Mouse (Mus musculus) gonadal fat pad, adult 2 months (tissue): ENCODE data around the gene Cacnb4. TPM values are rescaled to one million over a fixed set of nuclear protein-coding genes. Genes with fewer than 3 reads are reported as not detected.
A peak's percentile ranks its signal among the peaks of the same experiment; 100 is the strongest.

Experiments
- DNase-seq: peaks from one replicate; pipeline ENCODE4 v3.0.0-alpha.2; 2012; ENCODE audit warnings: low read depth
- polyA plus RNA-seq: library from polyadenylated mRNA; depleted of rRNA; stranded (reverse); fragments of >200 nt; gene quantifications from 2 replicates; pipeline ENCODE4 v1.2.3, GENCODE M21; 2012

Cacnb4 gene
- polyA plus RNA-seq, 1 experiment: 0.77 TPM

GRCm38 (mm10) chr2:52567421-52567820 lies 109.2 kb downstream of the Cacnb4 start:
- DNase-seq: no peak

DNA sequence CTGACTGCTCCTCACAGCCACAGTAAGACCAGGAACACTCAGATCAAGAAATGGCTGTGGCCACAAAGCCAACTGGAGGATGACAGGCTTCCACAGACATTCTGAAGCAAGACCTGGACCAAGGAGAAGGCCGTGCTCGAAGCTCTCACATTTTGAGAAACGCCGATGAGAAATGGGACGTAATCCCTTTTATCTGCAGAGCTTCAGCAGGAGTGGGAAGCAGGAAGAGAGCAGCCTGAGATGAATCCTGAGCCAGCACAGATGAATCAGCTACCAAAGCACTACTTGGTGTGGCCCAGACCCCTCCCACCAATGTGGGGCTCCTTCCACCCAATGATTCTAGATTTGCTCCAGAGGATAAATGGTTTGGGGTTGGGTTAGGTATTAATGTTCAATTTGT lies 113.4 kb downstream of the Cacnb4 start:
- DNase-seq: no peak

DNA sequence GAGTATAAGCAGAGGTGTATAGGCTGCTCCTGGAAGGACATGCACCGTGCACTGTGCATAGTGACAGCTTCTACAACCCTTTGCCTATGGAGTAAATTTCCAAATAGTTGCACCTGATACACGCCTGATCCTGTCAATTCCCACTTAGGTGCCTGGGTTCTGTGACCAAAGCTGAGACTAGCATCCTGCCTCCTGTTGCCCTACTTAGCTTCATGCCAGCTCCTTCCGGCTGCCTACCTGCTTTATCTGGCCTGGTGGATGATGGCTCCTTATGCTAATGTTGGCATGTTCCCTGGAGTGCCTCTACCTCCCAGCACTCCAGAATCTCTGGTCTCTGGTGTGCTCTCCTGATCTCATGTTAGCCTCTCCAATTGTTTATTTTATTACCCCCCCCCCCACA lies 114.3 kb downstream of the Cacnb4 start:
- no peak for DNase-seq

DNA sequence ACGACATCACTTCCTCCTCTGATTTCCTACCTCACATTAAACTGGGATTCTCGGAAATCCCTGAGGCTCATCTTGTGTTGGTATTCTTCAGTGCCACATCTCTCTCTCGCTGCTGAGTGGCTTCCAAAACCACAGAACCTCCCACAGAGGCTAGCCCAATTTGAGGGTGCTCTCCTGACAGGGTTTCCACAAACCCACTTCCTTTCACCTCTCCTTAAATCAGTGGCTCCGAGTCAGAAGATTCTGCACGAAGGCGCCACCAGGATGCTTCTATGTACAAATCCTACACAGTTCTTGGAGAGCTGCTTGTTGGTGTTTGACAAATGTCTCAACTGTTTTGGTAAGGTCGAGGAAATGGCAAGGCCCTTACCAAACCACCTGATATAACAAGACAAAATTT lies 115.5 kb downstream of the Cacnb4 start:
- DNase-seq: no peak

DNA sequence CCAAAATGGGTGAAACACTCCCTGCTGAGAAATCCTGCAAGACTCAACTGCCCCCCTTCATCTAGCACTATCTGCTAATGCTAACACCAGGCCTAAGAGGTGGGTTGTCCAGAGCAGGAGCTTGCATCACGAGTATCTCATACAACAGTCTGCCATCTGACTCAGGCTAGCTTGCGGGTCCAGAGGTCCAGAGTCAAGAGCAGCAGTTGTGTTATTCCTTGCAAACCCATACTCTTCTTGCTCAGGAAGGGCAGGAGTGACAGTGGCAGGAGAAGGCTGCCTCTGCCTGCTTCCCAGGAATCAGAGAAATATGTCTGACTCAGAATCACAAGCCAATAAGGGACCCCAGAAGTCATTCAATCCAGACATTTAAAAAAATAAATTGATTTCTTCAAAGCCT lies 116.4 kb downstream of the Cacnb4 start:
- DNase-seq: no peak

DNA sequence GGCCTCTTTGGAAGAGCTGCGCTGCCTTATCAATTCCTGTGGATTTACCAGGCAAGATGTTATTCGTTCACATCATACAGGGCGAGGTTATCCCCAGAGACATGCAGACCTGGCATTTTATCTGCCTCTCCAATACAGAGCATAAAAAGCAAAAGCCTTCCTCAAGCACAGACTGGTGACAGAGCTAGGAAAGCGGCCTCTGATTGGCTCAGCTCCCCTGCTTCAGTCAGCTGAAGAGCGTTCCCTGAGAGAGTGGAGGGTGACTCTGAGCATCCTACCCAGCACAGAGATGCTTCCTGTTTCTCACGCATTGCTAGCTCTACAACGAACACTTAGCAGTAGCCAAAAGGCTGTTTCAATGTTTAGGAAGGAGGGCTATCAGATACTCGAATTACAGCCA lies 118.2 kb downstream of the Cacnb4 start:
- DNase-seq: no peak

- DNase-seq: no peak
Observed at GRCm38 (mm10) chr2:52557503-52558275, 118.9 kb downstream of the Cacnb4 start.

DNA sequence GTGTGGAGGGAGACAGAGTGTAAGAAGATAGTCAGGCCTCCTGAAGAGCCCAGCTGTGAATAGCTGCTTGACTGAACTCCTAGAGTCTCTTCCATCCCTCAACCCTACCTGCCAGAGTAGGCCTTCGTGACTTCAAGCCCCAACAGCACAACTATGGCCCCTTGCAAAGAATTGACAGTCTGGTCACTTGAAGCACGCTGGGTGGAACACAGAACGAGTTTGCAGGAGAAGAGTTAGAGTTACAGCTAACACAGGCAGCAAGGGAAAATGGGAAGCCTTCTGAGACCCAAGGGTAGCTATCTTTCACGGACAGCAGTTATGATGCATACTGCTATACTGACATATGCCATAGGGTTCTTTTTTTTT lies 119.7 kb downstream of the Cacnb4 start:
- no peak for DNase-seq

DNA sequence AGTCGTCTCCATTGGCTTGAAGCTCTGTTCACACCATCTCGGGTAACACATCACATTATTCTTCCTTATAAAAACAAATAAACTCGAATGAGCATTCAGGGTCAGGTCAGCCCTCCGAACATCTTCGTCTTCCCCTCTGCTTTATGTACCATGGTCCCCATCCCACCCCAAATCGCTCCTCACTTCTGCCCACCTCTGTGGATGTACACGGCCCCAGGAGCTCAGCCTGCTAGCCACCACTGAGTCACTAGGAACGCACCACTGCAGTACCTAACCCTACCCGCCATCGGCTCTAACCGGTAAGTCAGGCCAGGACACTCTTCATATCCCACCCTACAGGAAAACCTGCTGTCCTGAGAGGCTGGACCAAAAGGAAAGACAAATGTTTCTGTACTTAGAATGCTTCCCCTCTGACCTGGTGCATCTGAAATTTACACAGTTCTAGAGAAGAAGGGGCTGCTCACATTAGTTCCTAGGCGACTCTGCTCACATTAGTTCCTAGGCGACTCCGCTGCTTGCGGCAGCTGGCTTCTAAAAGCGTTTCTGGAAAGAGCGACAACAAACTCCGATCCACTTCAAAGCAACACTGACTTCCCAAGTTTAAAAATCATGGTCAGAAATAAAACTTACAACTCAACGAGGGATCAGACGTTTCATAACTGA lies 120.2 kb downstream of the Cacnb4 start:
- DNase-seq: no peak

- no peak for DNase-seq
Observed at GRCm38 (mm10) chr2:52548401-52548800, 128.2 kb downstream of the Cacnb4 start.

- no peak for DNase-seq
Observed at GRCm38 (mm10) chr2:52547331-52547730, 129.3 kb downstream of the Cacnb4 start.

DNA sequence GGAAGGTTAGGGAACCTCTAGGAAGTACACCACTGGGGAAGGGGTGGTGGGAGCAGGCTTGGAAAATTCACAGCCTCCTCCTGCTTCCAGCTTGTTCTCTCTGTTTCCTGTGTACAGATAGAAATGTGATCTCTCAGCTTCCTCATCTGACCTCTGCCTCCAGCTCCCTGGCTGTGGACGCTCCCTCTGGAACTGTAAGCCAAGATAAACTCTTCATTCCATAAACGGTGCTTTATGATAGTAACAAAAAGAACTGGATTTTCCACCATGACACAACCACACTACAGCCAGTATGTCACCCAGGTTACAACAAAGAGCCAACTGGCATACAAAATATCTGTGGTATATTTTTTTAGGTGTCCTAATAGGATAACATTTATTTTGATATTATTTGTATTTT lies 132.1 kb downstream of the Cacnb4 start:
- peak; percentile 46 for DNase-seq

DNA sequence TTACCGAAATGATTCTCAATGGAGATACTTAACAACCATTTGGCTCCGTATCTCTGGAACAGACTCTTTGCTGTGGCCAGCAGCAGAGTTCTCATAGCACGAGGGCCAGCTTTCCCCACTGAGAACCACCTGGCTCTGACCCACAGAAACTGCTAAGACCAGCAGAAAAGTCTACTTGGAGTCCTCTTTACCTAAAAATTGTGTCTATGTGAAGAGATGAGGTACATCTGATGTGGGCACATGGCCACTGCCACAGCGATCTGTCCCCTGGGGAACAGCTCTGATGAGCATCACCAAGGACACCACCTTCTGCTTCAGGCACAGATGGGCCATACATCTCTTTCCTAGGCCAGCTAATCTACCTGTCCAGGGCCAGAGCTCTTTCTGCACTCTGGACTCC lies 135.6 kb downstream of the Cacnb4 start:
- no peak for DNase-seq

GRCm38 (mm10) chr2:52539318-52539717 lies 137.3 kb downstream of the Cacnb4 start:
- no peak for DNase-seq

DNA sequence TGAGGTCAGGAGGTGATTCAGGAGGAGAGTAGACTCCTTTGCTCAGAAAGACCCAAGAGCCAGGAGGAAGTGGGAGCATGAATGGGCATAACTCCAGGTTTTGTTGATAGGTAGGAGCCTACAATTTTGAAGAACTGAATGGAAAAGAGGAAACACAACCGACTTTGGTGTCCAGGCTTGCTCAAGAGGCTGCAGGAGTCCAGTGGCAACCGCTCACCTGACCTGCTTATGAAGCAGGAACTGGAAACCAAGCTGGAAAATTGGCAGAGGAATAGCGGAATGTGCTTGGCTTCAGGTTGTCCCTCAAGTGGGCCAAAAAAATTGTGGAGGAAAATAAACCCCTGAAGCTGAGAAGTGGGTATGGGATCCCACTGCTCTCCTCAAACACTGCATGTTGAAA lies 139.0 kb downstream of the Cacnb4 start:
- DNase-seq: no peak

- no peak for DNase-seq
Observed at GRCm38 (mm10) chr2:52537155-52537554, 139.5 kb downstream of the Cacnb4 start.

DNA sequence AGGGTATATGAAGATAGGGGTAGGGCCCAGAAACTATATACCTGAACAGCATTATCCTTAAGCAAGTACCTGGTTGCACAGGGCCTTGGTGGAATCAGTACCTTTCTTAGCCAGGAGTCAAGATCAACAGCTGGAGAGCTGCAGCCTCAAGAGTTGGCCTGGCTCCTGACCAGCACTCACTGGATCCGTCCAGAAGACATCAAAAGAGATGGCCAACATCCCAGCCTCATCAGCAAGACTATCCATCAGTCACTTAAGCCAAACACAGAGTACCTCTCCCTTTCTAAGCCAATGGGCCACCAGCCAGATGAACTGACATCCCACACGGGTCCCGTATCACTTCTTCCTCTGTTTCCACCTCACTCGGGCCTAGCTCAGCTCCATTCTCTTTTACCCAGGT lies 140.1 kb downstream of the Cacnb4 start:
- no peak for DNase-seq

DNA sequence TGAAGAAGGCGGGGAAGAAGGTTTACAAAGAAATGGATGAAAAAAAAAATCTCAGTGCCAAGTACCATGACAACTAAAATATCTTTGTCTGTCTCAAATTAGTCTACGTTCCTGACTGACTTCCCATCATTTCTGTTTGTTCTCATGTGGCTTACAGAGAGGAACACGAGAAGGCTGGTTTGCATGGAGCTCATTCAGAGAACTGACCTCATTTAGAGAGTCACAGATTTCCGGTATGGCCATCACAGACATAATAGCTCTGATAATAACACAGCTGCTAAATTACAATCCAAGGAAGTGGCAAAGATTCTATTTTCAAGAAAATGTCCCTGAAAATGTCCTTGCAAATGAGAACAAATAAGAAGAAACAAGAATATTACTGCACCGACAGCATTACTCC lies 142.9 kb downstream of the Cacnb4 start:
- no peak for DNase-seq

DNA sequence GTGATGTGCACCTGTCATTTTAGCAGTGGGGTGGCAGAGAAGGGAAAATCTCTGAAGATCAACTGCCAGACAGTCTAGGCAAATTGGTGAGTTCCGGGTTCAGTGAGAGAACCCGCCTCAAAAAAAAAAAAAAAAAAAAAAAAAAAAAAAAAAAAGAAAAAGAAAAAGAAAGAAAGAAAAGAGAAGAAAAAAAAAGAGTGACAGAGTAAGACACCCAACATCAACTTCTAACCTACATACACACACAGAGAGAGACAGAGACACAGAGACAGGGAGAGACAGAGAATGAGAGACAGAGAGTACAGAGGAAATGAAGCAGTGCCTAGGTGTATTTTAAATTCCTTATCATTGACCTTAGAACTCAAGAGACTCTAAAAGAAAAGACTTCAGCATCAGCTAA lies 146.1 kb downstream of the Cacnb4 start:
- no peak for DNase-seq

- no peak for DNase-seq
Observed at GRCm38 (mm10) chr2:52529245-52529644, 147.4 kb downstream of the Cacnb4 start.

GRCm38 (mm10) chr2:52525876-52526592 lies 150.6 kb downstream of the Cacnb4 start:
- DNase-seq: no peak

GRCm38 (mm10) chr2:52523056-52523715 lies 153.4 kb downstream of the Cacnb4 start:
- no peak for DNase-seq
